Mouse (Mus musculus) heart, adult 9 months (tissue): ENCODE measurements around the gene Irgm2.
"Not testable (repeated sequence)": the region's sequence is repeated elsewhere in the genome, so short reads cannot be mapped to it uniquely, and the experiment has no call there.

ENCODE experiments used
- DNase-seq, 2 experiments: peaks; one replicate each; pipeline ENCODE4 v3.0.0; 2022; ENCODE audit warnings: low spot score in 2 of 2

Irgm2 gene

DNA sequence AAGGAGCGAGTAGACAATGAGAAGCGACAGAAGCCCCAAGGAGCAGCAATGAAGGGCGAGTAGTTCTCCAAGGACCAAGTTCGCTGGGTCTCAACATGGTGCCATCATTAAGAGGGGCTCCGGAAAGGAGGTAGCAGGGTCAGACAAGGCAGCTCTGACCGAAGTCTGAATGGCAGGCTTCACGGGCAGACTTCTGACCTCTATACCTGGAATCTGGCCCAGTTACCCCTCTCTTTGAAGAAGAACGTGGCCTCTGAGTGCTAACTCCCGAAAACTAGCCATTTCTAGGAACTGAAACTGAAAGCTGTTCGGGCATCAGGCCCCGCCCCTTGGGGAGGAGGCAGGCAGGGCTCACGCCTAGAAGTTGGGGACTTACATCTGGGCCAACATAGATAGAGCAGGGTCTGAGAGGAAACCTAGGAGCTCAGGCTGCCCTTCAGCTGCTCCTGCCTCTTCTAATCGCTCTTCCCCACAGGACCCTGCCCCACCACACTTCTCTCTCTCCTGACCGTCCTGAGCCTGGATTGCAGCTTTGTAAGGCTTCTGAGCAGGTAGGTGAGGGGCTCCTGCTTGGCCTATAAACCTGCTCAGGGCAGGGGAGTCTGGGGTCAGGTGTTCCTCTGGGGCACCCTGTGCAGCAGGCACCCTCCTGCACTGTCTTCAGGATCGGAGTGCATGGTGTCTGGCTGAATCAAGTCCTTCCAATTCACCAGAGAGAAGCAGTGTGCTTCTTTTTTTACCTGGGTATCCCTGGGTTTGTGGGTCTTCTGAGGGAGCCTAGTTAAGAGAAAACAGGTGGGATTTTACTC lies at the start of gene Irgm2, which contains the start of gene Igtp:
TSS of gene Irgm2 (plus strand) at position 390 of the 809 bp plus-strand sequence.
TSS of gene Igtp (plus strand) at position 328 of the 809 bp plus-strand sequence.
- peak; percentile 87 to 89 for DNase-seq

DNA sequence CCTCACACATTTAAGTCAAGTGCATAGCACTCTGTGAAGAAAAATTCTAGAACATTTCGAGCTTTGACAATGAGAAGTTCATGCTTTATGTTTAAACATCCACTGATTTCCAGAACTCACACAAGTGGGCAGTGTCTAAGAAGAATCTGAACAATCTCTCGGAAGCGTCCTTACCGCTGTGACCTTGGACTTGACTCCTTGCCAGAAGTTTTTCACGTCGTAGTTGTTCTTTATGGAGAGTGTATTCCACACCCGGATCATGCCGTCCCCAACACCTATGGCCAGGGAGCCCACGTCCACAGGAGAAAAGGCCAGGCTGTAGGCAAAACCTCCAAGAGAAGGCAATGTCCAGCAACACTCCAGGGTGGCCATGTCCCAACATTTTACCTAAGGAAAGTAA lies 44.0 kb upstream of the Irgm2 start:
- DNase-seq, result no peak

DNA sequence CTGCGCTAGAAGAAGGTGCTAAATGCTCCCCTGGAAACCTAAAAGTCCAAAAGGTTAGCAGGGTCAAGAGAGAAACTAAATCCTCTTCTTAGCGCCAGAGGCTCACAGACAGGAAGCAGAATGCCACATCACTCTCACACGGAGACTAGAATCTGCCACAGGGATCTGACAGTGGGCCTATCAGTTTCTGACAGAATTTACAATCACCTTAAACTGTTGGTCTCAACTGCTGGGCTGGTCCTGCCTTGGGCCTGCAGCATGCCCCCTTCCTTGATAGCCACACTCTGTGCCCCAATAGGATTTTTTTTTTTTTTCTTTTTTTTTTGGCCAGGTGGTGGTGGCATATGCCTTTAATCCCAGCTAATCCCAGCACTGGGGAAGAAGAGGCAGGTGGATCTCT lies 42.5 kb upstream of the Irgm2 start:
- no peak for DNase-seq

DNA sequence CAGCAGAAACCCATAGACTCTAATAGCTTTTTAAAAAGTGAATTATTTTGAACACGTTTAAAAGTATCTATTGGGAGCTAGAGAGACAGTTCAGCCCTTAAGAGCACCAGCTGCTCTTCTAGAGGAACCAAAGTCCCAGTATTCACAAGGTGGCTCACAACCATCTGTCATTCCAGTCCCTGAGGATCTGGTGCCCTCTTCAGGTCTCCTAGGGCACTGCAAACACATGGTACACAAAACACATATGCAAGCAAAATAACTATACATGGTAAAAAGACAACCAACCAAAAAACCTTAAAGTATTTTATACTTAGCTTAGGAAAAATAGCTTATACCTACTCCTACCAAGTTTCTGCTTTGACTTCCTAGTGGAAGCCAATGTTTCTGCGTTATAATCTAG lies 34.3 kb upstream of the Irgm2 start:
- no peak for DNase-seq

DNA sequence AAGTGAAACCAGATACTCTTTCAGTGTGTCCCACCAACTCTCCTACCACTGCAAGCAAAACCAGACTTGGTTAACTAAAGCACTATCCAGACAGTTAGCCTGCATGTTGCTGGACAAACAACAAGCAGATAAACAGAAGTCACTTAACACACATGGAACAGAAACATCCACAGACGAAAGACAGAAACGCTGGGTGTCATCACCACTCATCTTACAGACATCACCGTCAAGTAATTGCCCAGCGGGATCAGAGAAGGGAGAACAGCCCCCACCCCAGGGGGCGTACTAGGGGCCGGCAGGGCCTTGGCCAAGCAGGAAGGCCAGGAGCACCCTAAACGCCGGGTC lies 31.6 kb upstream of the Irgm2 start:
- no peak for DNase-seq

DNA sequence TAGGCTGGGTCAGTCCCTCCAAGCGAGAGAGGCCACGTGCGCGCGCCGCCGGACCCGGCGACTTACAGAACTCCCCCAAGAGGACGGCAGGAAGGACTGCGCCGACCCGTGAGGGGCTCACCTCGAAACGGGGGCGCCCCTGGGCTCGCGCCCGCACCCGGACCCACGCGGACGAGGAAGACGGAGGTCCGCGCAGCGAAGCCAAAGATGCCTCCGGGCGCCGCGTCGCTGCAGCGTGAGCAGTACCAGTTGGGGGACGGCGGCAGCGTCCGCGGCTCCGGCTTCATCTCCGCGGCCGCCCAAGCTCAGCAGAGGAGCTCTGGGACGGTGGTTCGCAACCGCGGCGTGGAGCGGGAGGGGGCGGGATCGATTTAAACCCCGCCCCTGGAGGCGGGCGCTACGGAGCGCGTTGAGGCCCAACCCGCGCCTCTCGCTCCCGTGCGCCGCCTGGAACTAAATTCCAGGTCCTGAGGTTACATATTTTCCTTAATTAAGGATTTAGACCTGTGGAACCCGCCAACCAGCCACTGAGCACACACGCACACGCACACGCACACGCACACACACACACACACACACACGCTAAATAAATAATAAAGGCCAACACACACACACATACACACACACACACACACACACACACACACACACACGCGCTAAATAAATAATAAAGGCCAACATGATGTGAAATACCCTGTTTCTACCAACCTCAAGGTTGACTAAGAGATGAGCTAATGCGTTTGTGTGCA lies 31.1 kb upstream of the Irgm2 start, which contains the start of gene Gemin5:
TSS of gene Gemin5 (minus strand) at position 373 of the 749 bp plus-strand sequence.
- peak; percentile 56 to 79 for DNase-seq

DNA sequence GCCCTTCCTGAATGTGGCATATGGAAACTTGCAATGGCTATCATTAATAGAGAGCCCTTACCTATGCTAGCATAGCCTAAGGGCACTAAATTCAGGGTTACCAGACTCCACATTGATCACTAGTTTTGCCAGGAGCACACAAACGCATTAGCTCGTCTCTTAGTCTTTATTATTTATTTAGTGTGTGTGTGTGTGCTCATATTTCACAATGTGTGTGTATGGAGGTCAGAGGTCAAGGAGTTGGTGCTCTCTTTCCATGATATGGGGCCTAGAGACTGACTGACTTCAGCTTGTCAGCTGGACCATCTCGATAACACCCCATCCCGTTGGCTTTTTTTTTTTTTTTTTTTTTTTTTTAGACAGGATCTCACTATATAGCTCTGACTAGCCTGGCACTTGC lies 29.8 kb upstream of the Irgm2 start:
- DNase-seq, result no peak

DNA sequence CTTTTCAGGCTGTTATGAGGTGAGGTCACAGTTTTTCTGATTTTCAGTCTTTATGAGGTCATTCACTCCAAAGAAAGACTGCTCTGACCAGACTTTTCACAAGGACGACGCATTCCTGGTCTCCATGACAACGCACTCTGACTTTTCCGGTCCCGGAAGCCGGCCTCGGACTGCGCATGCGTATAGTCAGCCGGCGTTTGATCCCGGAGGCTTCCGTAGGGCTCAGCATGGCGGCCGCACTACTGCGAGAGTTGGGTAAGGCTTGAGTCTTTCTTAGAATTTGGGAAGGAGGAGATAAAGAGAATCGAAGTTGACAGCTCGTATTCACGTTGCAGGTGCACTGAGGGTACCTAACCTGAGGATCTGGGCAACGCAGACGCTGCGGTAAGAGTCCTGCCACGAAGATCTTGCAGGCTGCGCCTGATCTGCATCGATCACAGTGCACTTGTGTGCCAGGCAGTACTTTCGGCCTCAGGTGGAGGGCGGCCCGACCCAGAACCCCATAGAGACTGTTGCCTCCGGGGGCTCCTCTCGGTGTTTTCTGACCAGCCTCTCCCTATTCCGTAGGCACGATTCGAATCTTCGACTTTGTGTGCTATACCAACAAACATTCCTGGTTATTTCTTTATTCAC lies 27.8 kb upstream of the Irgm2 start, which contains the start of gene Mrpl22:
TSS of gene Mrpl22 (plus strand) at position 203 of the 633 bp plus-strand sequence.
- peak; percentile 91 to 93 for DNase-seq

DNA sequence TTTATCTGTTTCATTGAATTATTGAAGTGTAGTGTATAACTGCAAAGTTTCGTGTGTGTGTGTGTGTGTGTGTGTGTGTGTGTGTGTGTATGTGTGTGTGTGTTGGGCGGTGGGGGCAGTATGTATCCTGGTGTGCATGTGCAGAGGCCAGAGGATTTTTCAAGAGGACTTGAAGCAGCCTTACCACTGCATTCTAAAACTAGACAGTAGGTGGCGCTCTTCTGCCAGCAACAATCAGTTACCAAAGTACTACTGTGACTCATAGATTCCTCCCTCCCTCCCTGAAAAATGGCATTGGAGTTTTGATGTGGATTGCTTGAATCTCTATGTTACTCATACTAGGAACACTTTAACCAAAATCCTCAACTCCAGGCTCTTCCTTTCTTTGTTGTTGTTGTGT lies 19.9 kb upstream of the Irgm2 start:
- peak; percentile 67 to 86 for DNase-seq

DNA sequence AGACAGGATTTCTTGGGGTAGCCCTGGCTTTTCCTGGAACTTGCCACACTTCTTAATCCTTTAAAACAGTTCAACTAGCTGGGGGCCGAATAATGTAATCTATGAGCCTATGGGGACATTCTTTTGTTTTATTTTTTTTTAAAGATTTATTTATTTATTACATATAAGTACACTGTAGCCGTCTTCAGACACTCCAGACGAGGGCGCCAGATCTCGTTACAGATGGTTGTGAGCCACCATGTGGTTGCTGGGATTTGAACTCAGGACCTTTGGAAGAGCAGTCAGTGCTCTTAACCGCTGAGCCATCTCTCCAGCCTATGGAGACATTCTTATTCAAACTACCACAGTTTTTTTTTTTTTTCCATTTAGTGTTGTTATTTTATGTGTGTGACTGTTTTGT lies 19.4 kb upstream of the Irgm2 start:
- not testable (repeated sequence) for DNase-seq

DNA sequence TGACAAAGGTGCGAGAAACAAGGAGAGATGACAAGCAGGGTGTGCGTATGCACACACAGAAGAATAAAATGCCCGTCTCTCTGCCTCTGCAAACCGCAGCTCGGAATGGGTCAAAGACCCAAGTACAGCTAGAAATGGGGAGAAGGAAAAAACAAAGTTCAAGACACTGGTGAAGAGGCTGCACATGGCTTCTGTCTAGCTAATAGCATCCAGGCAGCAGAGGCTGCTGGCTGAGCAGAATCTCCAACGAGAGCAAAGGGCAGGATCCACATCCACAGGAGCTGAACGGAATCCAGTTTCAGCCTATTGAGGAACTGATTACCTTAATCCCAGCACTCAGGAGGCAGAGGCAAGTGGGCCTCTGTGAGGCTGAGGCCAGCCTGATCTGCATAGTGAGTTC lies 18.7 kb upstream of the Irgm2 start:
- no peak for DNase-seq

DNA sequence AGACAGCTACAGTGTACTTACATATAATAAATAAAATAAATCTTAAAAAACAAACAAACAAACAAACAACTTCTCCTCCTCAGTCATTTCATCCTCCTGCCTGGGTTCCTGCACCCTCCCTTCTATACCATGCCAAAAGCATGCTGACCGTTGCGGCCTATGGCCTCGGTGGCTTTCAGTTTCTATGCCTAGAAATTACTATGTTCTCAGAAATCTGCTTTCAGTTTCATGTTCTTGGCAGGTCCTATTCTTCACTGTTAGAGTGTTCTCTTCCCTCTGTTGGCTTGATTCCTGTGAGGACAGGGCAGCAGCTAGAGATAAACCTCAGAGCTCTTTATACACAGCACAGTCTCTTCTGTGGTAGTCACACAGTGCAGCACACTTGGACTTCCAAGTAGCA lies 15.8 kb upstream of the Irgm2 start:
- no peak for DNase-seq

DNA sequence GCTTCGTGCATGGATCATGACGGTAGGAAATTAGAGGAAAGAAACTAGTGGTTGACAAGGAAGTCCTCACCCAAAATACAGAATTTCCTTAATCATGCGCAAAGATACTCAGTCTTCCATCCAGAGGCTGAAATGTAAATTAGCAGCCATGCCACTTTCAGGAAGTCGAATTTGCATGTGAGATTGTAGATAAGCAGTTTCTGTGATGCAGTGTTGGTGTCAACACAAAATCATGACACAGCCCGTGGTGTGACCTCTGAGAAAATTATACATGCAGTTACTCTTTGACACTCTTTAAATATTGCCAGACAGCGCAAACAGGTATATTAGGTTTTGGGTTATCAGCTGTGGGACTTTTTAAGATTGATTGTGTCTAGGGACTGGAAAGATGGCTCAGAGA lies 9.7 kb upstream of the Irgm2 start:
- DNase-seq, result no peak

DNA sequence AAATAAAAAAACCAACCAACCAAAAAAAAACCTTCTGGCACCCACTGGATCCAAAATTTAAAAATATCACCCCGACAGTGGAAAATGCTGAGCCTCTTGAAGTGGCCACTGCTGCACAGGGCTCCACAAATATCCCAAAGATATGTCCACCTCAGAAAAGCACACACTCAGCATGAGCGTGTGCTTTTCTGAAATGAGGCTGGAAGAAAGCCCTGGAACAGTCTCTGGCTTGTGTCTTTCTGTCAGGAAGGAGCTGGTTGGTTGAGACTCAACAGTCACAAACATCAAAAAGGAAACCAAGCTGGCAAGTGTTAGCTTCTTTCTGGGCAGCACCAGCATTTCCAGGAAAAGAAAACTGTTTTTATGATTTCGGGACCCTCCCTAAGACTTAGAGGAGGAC lies 6.1 kb upstream of the Irgm2 start:
- DNase-seq, result peak; percentile 50 to 52

DNA sequence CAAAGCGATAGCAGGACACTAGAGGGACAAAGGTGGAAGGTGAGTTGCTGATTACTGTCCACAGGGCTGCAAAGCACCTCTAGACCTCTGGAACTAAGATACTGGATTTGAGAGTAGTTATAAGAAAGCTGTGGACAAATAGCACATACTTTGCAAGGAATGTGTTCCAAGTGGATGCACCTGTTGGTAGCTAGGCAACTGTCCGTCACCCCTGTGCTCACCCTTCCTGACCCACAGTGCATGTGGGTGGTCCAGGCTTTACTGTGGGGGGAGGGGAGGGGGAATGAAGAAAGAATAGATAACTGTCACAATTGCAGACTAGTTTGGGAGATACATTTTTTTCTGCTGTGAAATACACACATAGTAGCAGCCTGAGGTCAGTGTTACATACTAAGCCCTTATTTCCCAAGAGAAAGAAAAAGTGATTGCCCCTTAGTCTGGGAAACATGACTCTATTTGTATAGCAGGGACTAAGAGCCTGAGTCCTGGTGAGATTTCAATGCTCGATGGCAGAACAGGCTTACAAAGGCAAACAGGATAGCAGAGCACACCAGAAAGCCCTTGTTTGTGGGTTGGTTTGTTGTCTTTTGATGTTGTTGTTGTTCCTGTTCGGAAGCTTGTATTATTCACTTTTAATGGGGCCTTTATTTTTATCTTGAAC lies 5.4 kb upstream of the Irgm2 start:
- DNase-seq, result no peak

DNA sequence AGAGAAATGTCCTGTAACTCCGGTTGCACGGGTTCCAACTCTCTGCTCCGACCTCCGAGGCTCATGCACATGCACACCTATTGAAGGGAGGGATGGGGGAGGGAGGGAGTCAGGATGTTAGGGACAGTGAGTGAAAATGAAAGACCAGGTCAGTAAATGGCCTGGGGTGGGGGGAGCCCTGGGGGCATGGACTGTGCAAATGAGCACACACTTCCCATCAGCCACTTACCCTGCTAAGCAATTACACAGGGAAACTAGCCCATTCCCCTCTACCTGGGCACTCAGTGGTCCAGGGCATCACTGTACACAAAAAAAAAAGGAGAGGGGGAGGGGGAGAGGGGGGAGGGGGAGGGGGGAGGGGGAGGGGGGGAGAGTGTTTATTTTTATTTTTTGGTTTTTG lies 755 bp upstream of the Irgm2 start:
- no peak for DNase-seq

DNA sequence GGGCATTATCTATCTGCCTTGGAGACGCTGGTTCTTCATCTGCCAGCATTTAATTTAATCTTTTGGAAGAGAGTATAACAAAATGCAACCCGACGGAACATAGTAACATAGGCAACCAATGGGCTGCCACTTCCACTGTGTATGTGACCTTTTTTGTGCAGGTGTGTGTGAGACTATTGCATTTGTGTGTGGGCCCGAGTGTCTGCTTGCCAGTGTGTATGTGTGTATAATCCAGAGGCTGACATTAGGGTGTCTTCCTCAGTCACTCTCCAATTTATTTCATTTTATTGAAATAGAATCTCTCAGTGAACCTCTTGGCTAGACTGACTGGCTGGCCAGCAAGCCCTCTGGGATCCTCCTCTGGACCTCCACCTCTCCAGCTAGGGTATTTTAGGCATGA lies 808 bp downstream of the Irgm2 start:
- DNase-seq, result no peak

DNA sequence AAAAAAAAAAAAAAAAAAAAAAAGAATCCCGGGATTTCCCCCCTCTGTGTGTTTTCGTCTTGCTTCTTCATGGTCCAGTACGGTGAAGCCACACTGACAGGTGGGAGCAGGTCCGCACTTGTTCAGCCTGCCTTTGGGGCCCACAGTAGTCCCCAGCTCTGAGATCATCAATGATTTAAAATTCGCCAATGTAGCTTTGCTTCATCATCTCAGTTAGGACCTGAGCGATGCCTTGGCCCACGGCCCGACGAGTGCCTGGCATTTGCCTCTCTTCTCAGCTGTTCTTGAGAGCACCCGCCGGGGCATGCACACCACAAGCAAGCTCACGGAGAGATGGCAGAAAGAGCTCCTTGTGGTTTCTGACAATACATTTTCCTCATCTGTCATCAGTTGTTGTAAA lies 1.6 kb downstream of the Irgm2 start:
- no peak for DNase-seq

DNA sequence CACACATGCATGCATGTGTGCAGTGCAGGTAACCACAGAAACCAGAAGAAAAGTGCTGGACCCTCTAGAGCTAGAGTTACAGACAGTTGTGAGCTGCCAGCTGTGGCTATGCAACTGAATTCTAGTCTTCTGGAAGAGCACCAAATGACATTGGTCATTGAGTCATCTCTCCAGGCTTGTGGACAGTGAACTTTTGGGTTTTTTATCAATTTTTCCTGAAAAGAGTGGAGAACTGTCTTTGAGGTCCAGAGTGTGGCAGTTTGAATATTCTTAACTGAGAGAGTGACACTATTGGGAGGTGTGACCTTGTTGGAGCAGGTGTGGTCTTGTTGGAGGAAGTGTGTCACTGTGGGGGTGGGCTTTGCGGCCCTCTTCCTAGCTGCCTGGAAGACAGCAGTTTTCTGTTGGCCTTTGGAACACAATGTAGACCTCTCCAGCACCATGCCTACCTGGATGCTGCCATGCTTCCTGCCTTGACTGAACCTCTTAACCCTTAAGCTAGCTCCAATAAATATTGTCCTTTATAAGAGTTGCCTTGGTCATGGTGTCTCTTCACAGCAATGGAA lies 11.0 kb downstream of the Irgm2 start:
- DNase-seq, result no peak

DNA sequence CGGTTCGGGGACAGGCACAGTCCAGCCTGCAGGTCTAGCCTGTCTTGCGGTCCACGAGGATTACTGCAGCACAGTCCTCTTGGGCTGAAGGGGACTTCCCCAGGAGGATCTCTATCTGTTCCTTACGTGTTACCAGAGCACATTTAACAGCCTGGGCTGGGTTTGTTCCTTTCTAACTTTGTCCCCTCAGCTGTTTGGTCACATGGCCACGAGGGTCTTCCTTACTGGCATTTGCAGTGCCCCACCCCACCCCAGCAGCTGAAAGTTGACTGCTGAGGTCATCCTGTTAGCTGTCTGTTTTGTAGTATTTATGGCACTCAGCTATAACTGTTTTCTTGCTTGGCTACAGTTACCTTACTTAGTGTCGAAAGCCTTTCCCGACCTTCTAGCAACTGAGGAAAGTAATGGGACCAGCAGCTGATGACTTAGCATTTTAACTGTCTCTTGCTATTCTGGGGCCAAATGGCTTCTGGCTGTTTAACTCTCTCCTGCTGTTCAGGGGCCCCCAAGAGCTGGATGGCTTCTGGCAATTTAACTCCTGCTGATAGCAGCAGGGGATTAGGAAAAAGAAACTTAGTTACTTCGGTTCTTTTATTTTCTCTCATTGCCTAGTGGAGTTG lies 11.8 kb downstream of the Irgm2 start:
- DNase-seq, result no peak

DNA sequence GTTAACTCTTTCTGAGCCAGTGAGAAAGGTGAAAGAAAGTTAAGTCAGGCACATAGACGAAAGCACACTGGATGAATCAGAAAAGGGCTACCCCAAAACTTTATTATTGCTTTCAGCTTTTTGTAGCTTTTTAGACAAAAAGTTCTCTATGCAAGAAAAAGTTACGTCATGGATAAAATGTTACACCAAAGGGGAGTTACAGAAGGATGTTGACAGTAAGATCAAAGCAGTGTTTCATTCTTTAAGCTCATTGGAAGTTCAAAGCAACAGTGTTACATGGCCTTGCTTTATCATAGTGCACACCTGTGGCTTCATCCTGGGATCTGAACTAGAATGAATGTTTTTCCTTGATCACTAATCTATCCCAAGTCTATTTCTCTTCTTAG lies 12.3 kb downstream of the Irgm2 start:
- DNase-seq, result no peak
